Mouse (Mus musculus): ENCODE results near the gene Zfp687. TPM values are rescaled to one million over a fixed set of nuclear protein-coding genes. Genes with fewer than 3 reads are reported as not detected.
A peak's percentile ranks its signal among the peaks of the same experiment; 100 is the strongest.
"Not testable (repeated sequence)": the region's sequence is repeated elsewhere in the genome, so short reads cannot be mapped to it uniquely, and the experiment has no call there.

Zfp687 gene
- polyA plus RNA-seq, 1 experiment from 2014 or later: 66.7 TPM

DNA sequence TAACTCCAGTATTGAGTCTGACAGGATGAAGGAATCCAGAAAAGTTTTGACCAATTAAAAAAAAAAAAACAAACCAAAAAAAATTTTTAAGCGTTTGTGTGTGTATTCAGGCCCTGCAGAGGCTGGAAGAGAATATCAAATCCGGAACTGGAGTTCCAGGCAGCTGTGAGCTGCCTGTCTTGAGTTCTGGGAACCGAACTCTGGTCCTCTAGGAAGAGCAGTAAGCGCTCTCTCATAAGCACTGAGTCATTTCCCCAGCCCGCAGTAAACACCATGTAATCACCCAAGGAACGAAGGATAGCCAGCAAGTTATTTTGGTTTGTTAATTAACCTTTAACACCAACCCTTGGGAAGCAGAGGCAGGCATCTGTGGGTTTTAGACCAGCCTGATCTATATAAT, 28.0 kb upstream of the Zfp687 start:
- no peak for TF ChIP-seq CTCF (IDR thresholded peaks at IDR 0.05)
- no peaks in the 10 kb centered on the region for H3K27me3 ChIP-seq
- no peak for ATAC-seq
- in situ Hi-C loops (cut with MboI; ENCODE audit: low pct_unique_long_range_greater_than_20kb): no loop called here
- CTCF ChIA-PET: interaction anchor here (0.9 to 4.5 kb wide), 5 partner anchors 9 to 63 kb away, joined by 3 to 50 read pairs (median 5); partner anchors contain the start of gene Pip5k1a
- POLR2A ChIA-PET: interaction anchor here (0.6 to 1.2 kb wide), 5 partner anchors 11 to 110 kb away, joined by 3 to 6 read pairs (median 4); no protein-coding TSS in a partner anchor
- DNase-seq (ENCODE audit: low read depth, low spot score): no peak

DNA sequence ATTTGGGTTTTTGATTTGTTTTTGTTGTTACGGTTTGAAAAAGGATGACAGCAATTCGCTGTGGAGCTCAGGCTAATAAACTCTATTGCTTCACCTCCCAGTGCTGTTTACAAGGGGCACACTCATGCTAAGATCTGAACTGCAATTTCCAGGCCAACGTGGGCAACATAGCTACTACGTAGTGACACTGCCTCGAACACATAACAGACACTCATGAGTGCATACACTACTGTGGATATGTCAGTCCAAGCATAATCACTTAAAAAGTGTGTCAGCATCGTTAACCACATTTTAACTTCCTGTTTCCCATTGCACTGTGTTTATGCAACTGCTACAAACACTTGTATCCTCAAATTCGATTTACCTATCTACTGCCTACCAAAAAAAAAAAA, 27.6 kb upstream of the Zfp687 start:
- ATAC-seq (peak; percentile 19), DNase-seq (ENCODE audit: low read depth, low spot score) (no peak)
- in situ Hi-C loops (cut with MboI; ENCODE audit: low pct_unique_long_range_greater_than_20kb): no loop called here
- CTCF ChIA-PET: interaction anchor here (0.9 to 4.5 kb wide), 5 partner anchors 8 to 64 kb away, joined by 3 to 50 read pairs (median 5); partner anchors contain the start of gene Pip5k1a
- TF ChIP-seq CTCF (IDR thresholded peaks at IDR 0.05): no peak
- POLR2A ChIA-PET: interaction anchor here (0.8 to 1.2 kb wide), 6 partner anchors 11 to 63 kb away, joined by 3 to 6 read pairs (median 4); partner anchors contain the start of gene Zfp687
- no peaks in the 10 kb centered on the region for H3K27me3 ChIP-seq

DNA sequence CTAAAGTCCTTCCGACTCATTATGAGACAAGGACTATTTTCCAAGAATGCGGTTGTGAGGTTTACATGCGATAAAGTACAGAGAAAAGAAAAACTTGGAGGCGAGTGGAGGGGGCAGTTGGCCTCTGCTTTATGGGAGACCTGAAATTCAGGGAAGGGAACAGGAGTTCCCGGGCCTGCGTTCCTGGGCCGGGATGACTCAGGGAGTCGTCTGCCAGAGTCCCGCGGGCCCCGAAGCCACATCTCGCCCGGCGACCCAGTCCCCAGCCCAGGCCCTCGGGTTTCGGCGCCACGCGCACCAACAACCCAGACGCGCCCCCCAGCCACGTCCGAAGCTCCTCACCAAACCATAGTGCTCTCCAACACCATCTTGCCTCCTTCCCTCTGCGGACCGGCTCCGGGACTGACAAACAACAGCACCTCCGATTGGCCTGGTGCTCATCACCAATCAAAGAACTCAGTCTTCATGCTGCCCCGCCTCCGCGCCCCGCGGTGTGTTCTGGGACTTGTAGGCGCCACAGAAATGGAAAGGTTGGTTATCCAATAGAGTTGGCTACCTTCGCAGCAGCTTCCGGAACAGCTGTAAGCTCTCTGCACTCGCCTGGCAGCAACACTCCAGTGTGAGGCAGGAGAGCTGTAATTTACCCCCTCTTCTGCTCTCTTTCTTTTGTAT, 27.1 kb upstream of the Zfp687 start, which contains the start of gene Psmd4:
Gene Psmd4 (minus strand): TSS at position 449 of the 672 bp plus-strand sequence.
- no peaks in the 10 kb centered on the region for H3K27me3 ChIP-seq
- CTCF ChIA-PET: interaction anchor here (0.9 to 4.5 kb wide), 6 partner anchors 8 to 66 kb away, joined by 3 to 50 read pairs (median 4); partner anchors contain the start of gene Pip5k1a
- POLR2A ChIA-PET: interaction anchor here (0.8 to 1.2 kb wide), 7 partner anchors 10 to 63 kb away, joined by 3 to 6 read pairs (median 4); partner anchors contain the start of gene Zfp687
- no peak for TF ChIP-seq CTCF (IDR thresholded peaks at IDR 0.05)
- peak; percentile 91 for DNase-seq (ENCODE audit: low read depth, low spot score)
- in situ Hi-C loops (cut with MboI; ENCODE audit: low pct_unique_long_range_greater_than_20kb): no loop called here
- ATAC-seq: peak; percentile 78

DNA sequence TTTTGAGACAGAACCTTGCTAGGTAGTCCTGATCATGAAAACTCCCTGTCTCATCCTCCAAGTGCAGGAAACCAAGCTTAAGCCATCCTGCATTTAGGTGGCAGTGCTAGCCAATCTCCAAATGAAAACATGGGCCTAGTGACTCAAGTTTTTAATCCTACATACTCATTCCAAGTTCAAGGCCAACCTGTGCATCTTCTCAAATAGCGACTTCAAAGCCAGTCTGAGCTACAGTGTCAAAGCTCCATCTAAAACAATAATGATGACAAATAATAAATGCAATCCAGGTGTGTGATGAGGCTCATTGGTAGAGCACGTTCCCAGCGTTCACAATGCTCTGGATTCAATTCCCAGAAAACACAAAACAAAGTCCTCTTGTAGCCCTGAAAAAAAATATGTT, 26.4 kb upstream of the Zfp687 start:
- POLR2A ChIA-PET: interaction anchor here (0.6 to 1.2 kb wide), 5 partner anchors 10 to 124 kb away, joined by 3 to 7 read pairs (median 4); no protein-coding TSS in a partner anchor
- DNase-seq (ENCODE audit: low read depth, low spot score) (no peak), ATAC-seq (no peak)
- in situ Hi-C loops (cut with MboI; ENCODE audit: low pct_unique_long_range_greater_than_20kb): no loop called here
- CTCF ChIA-PET: interaction anchor here (1.5 to 4.5 kb wide), 3 partner anchors 12 to 67 kb away, joined by 3 to 50 read pairs (median 6); partner anchors contain the start of gene Pip5k1a
- no peaks in the 10 kb centered on the region for H3K27me3 ChIP-seq
- no peak for TF ChIP-seq CTCF (IDR thresholded peaks at IDR 0.05)

DNA sequence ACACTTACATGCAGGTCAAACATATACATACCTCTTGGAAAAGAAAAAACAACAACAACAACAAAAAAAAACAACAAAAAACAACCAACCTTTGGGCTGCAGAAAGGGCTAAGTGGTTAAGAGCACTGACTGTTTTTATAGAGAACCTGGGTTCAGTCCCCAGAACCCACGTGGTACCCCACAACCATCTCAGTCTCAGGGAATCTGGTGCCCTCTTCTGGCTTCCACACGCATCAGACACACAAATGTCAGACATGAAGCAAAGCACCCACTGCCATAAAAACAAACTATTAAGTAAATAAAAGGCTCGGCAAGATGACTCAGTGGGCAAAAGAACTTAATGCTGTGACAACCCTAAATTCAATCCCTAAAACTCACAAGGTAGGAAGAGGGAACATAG, 14.7 kb upstream of the Zfp687 start:
- in situ Hi-C loops (cut with MboI; ENCODE audit: low pct_unique_long_range_greater_than_20kb): no loop called here
- no peak for DNase-seq (ENCODE audit: low read depth, low spot score)
- no peaks in the 10 kb centered on the region for H3K27me3 ChIP-seq
- ChIA-PET POLR2A (interaction anchor here (0.5 kb wide), 1 partner anchor 230 kb away, joined by 3 read pairs; no protein-coding TSS in a partner anchor), CTCF (interaction anchor here (1.1 to 4.9 kb wide), 5 partner anchors 10 to 82 kb away, joined by 3 to 30 read pairs (median 5); no protein-coding TSS in a partner anchor)
- TF ChIP-seq CTCF (IDR thresholded peaks at IDR 0.05): no peak
- ATAC-seq: no peak

DNA sequence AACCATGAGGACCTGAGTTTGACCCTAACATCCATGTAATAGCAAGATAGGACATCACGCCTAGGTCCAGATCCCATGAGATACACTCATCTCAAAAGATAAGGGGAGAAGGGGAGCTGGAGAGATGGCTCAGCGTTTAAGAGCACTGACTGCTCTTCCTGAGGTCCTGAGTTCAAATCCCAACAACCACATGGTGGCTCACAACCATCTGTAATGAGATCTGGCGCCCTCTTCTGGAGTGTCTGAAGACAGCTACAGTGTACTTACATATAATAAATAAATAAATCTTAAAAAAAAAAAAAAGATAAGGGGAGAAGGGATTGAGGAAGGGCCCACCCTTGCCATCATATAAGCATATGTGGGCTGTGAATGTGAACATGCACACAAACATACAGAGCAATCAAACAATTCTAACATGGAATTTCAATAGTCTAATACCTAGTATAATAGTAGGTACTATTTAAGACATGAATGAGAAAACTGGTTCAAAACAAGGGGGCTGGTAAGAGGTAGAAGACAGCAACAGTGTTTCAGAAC, 14.1 kb upstream of the Zfp687 start:
- peak; percentile 76 for TF ChIP-seq CTCF (IDR thresholded peaks at IDR 0.05)

DNA sequence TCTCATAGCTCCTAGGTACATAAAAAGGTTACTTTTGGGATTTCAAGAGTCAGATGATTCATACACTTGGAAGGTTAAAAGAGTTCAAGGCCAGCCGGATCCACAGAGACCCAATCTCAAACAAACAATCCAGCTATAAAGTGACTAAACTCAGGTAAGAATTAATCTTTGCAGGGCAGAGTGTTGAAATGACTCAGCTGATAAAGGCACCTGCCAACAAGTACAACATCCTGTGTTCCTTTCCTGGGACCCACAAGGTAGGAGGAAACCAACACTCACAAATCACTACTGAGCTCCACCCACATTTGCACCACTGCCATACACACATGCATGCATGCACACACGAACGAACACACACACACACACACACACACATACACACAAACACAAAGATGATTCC, 13.4 kb upstream of the Zfp687 start:
- ChIA-PET CTCF (interaction anchor here (0.9 to 4.9 kb wide), 11 partner anchors 9 to 81 kb away, joined by 3 to 30 read pairs (median 5); partner anchors contain the start of gene Psmd4), POLR2A (interaction anchor here (0.6 to 1.8 kb wide), 4 partner anchors 10 to 200 kb away, joined by 3 to 5 read pairs (median 3); partner anchors contain the start of gene Cdc42se1)
- ATAC-seq (no peak), DNase-seq (ENCODE audit: low read depth, low spot score) (no peak)
- in situ Hi-C loops (cut with MboI; ENCODE audit: low pct_unique_long_range_greater_than_20kb): no loop called here
- TF ChIP-seq CTCF (IDR thresholded peaks at IDR 0.05): no peak
- no peaks in the 10 kb centered on the region for H3K27me3 ChIP-seq

More for the DNA sequence above, 14.1 kb upstream of the Zfp687 start:
- CTCF ChIA-PET: interaction anchor here (1.3 to 4.9 kb wide), 8 partner anchors 9 to 82 kb away, joined by 3 to 30 read pairs (median 5); partner anchors contain the start of gene Psmd4
- H3K27me3 ChIP-seq; in situ Hi-C loops (cut with MboI; ENCODE audit: low pct_unique_long_range_greater_than_20kb); ATAC-seq; DNase-seq (ENCODE audit: low read depth, low spot score): not testable (repeated sequence)
- POLR2A ChIA-PET: interaction anchor here (0.9 to 1.8 kb wide), 2 partner anchors 10 to 24 kb away, joined by 3 to 5 read pairs; no protein-coding TSS in a partner anchor

DNA sequence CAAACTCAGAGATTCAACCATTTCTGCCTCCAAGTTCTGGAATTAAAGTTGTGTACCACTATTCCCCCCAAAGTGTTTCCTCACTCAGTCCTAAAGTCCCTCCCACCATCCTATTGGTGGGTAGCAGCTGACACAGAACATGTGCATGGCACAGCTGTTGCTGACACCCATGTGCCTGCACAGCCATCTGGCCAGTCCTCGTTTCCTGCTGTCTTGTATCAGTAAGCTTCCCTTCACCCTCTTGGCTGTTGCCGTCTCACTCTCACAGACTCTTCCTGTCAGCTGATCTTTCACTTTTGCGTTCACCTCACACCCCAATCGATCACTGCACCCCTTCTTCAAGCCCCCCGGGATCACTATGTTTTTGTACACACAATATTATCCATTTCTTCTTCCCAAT, 12.5 kb upstream of the Zfp687 start:
- in situ Hi-C loops (cut with MboI; ENCODE audit: low pct_unique_long_range_greater_than_20kb): no loop called here

DNA sequence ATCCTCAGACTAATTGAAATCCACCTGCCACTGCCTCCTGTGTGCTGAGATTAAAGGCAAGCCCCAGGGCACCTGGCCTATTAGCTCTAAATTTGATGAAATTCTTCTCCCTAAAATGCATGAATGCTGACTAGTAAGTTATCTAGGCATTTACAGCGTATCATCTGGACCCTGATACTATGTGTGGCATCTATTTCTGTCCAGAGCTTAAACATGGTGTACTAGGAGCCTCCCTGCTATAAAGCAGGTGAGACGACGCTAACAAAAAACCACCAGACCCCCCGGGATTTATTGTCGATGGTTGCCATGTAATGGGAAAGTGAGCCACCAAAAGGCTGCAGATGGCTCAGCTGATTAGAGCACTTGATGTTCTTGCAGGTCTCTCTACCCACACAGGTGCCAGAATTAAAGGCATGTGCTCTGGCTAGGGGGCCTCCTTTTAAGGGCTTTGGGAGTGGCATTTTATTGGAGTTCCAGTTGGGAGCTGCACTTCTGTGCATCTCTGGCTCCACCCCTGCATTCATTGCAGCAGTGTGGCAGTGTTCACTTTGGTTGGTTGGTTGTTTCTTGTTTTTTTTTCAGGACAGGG, 11.9 kb upstream of the Zfp687 start:
- TF ChIP-seq CTCF (IDR thresholded peaks at IDR 0.05): no peak
- ChIA-PET CTCF (interaction anchor here (1.0 to 4.9 kb wide), 7 partner anchors 8 to 79 kb away, joined by 3 to 30 read pairs (median 5); partner anchors contain the start of genes Psmd4 and Zfp687), POLR2A (interaction anchor here (0.9 to 1.3 kb wide), 2 partner anchors 9 to 11 kb away, joined by 3 to 4 read pairs; no protein-coding TSS in a partner anchor)
- DNase-seq (ENCODE audit: low read depth, low spot score) (no peak), ATAC-seq (no peak)
- no peaks in the 10 kb centered on the region for H3K27me3 ChIP-seq
- in situ Hi-C loops (cut with MboI; ENCODE audit: low pct_unique_long_range_greater_than_20kb): no loop called here

More for the DNA sequence above, 12.5 kb upstream of the Zfp687 start:
- ATAC-seq (no peak), DNase-seq (ENCODE audit: low read depth, low spot score) (no peak)
- H3K27me3 ChIP-seq: no peaks in the 10 kb centered on the region
- ChIA-PET POLR2A (interaction anchor here (1.3 to 1.4 kb wide), 2 partner anchors 10 to 11 kb away, joined by 3 to 4 read pairs; no protein-coding TSS in a partner anchor), CTCF (interaction anchor here (1.7 to 4.9 kb wide), 6 partner anchors 9 to 80 kb away, joined by 3 to 30 read pairs (median 7); partner anchors contain the start of genes Psmd4 and Zfp687)
- no peak for TF ChIP-seq CTCF (IDR thresholded peaks at IDR 0.05)
